Mouse (Mus musculus): Measurements from ENCODE around the gene Enox1. TPM values are rescaled to one million over a fixed set of nuclear protein-coding genes. Genes with fewer than 3 reads are reported as not detected.

Enox1 gene
- total and polyA plus RNA-seq, 3 experiments: 0.23 to 0.80 (median 0.78) TPM

GRCm38 (mm10) chr14:77297039-77297438 lies 140.5 kb downstream of the Enox1 start:
- Histone ChIP-seq H3K79me2 (replicated peaks; ENCODE audit: control insufficient read depth, insufficient read depth, low read length) (no peaks in the 10 kb centered on the region), H3K36me3 (ENCODE audit: control insufficient read depth, insufficient read depth, low read length) (no peaks in the 10 kb centered on the region), H3K4me3 (no peak overlapping the region), H3K4me1 (ENCODE audit: control insufficient read depth, insufficient read depth, low read length) (no peaks in the 10 kb centered on the region), H3K27me3 (ENCODE audit: control insufficient read depth, insufficient read depth, low read length) (no peaks in the 10 kb centered on the region), H3K9ac (ENCODE audit: low read depth, low read length) (no peak overlapping the region), H3K27ac (no peak overlapping the region)
- 64% methylated on average over 4 of the region's 4 CpGs for WGBS
- TF ChIP-seq POLR2A (IDR thresholded peaks at IDR 0.05; ENCODE audit: insufficient read depth, low read depth, low read length): no peak
- TF ChIP-seq CTCF (IDR thresholded peaks at IDR 0.05): 0 out of 2 replicates have a peak, but pooled peaks have one; percentile 7
- no peak for DNase-seq
- intact Hi-C loops (cut with DNase I): no loop called here

DNA sequence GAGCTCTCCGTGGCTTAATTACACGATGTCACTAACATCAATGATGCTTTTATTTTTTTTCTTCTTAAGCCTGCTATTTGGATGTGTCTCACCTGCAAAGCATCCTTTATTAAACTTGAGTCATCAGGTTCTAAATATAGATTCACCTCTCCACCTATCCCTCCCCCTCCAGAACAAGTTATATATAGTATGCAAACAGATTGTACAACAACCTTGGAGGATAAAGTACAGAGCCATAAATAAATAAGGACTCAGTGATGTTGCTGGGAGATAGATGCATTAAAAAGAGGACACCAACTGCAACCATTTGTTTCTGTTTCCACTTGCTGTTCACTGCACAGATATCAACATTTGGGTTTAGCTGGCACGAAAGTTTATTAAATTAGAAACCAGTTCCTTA lies 141.8 kb downstream of the Enox1 start:
- TF ChIP-seq CTCF (IDR thresholded peaks at IDR 0.05): no peak
- no peak for TF ChIP-seq POLR2A (IDR thresholded peaks at IDR 0.05; ENCODE audit: insufficient read depth, low read depth, low read length)
- TF ChIP-seq EP300 (IDR thresholded peaks at IDR 0.05; ENCODE audit: insufficient read depth, low read depth, low read length): no peak
- H3K79me2 ChIP-seq (replicated peaks; ENCODE audit: control insufficient read depth, insufficient read depth, low read length): no peaks in the 10 kb centered on the region
- no peak for DNase-seq
- H3K27ac ChIP-seq: no peak overlapping the region
- intact Hi-C loops (cut with DNase I): no loop called here
- 89% methylated on average over 3 of the region's 3 CpGs for WGBS
- H3K9ac ChIP-seq (ENCODE audit: low read depth, low read length): no peak overlapping the region
- no peaks in the 10 kb centered on the region for H3K4me1 ChIP-seq (ENCODE audit: control insufficient read depth, insufficient read depth, low read length)
- no peaks in the 10 kb centered on the region for H3K36me3 ChIP-seq (ENCODE audit: control insufficient read depth, insufficient read depth, low read length)
- no peaks in the 10 kb centered on the region for H3K27me3 ChIP-seq (ENCODE audit: control insufficient read depth, insufficient read depth, low read length)
- no peak overlapping the region for H3K4me3 ChIP-seq

- TF ChIP-seq POLR2A (IDR thresholded peaks at IDR 0.05; ENCODE audit: insufficient read depth, low read depth, low read length) (no peak), EP300 (IDR thresholded peaks at IDR 0.05; ENCODE audit: insufficient read depth, low read depth, low read length) (no peak), CTCF (IDR thresholded peaks at IDR 0.05) (no peak)
- Histone ChIP-seq H3K27me3 (ENCODE audit: control insufficient read depth, insufficient read depth, low read length) (no peaks in the 10 kb centered on the region), H3K79me2 (replicated peaks; ENCODE audit: control insufficient read depth, insufficient read depth, low read length) (no peaks in the 10 kb centered on the region), H3K9ac (ENCODE audit: low read depth, low read length) (no peak overlapping the region), H3K36me3 (ENCODE audit: control insufficient read depth, insufficient read depth, low read length) (no peaks in the 10 kb centered on the region), H3K4me1 (ENCODE audit: control insufficient read depth, insufficient read depth, low read length) (no peaks in the 10 kb centered on the region), H3K4me3 (no peak overlapping the region), H3K27ac (no peak overlapping the region)
- 63% methylated on average over 3 of the region's 3 CpGs for WGBS
- intact Hi-C loops (cut with DNase I): no loop called here
- no peak for DNase-seq
Observed at GRCm38 (mm10) chr14:77309571-77309970, 153.0 kb downstream of the Enox1 start.

GRCm38 (mm10) chr14:77311456-77311855 lies 154.9 kb downstream of the Enox1 start:
- 61% methylated on average over 6 of the region's 6 CpGs for WGBS
- H3K36me3 ChIP-seq (ENCODE audit: control insufficient read depth, insufficient read depth, low read length): no peaks in the 10 kb centered on the region
- no peak for DNase-seq
- H3K27ac ChIP-seq: no peak overlapping the region
- H3K4me3 ChIP-seq: no peak overlapping the region
- no peaks in the 10 kb centered on the region for H3K27me3 ChIP-seq (ENCODE audit: control insufficient read depth, insufficient read depth, low read length)
- TF ChIP-seq EP300 (IDR thresholded peaks at IDR 0.05; ENCODE audit: insufficient read depth, low read depth, low read length): no peak
- no peak for TF ChIP-seq POLR2A (IDR thresholded peaks at IDR 0.05; ENCODE audit: insufficient read depth, low read depth, low read length)
- H3K9ac ChIP-seq (ENCODE audit: low read depth, low read length): no peak overlapping the region
- intact Hi-C loops (cut with DNase I): no loop called here
- no peaks in the 10 kb centered on the region for H3K79me2 ChIP-seq (replicated peaks; ENCODE audit: control insufficient read depth, insufficient read depth, low read length)
- no peaks in the 10 kb centered on the region for H3K4me1 ChIP-seq (ENCODE audit: control insufficient read depth, insufficient read depth, low read length)

DNA sequence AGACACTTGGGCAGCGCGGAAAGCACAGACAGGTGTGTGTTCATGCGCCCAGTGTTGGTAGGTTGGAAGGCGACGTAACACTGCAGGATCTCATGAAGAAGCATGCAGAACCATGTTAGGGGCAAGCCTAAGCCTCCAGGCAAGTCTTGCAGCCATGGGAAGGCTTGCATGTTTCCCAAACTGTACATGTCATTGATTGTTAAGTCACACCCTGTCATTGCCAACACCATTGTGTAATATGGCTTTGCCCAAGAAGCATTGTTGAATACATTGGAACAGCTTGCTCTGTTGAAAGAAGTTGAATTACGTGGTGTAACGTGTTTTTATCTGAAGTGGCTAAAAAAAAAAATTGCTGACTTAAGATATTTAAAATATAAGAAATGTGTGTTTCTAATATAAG lies 162.8 kb downstream of the Enox1 start:
- intact Hi-C loops (cut with DNase I): no loop called here
- DNase-seq: no peak
- Histone ChIP-seq H3K36me3 (ENCODE audit: control insufficient read depth, insufficient read depth, low read length) (no peaks in the 10 kb centered on the region), H3K27ac (no peak overlapping the region), H3K27me3 (ENCODE audit: control insufficient read depth, insufficient read depth, low read length) (no peaks in the 10 kb centered on the region), H3K4me3 (no peak overlapping the region), H3K4me1 (ENCODE audit: control insufficient read depth, insufficient read depth, low read length) (no peaks in the 10 kb centered on the region; the same call in 1 of the 2 replicates), H3K9ac (ENCODE audit: low read depth, low read length) (no peak overlapping the region), H3K79me2 (replicated peaks; ENCODE audit: control insufficient read depth, insufficient read depth, low read length) (no peaks in the 10 kb centered on the region)
- WGBS: 83% methylated on average over 7 of the region's 7 CpGs
- TF ChIP-seq POLR2A (IDR thresholded peaks at IDR 0.05; ENCODE audit: insufficient read depth, low read depth, low read length) (no peak), EP300 (IDR thresholded peaks at IDR 0.05; ENCODE audit: insufficient read depth, low read depth, low read length) (no peak), CTCF (IDR thresholded peaks at IDR 0.05) (no peak)

GRCm38 (mm10) chr14:77324348-77324747 lies 167.8 kb downstream of the Enox1 start:
- no peak overlapping the region for H3K27ac ChIP-seq
- WGBS: 89% methylated on average over 2 of the region's 2 CpGs
- H3K27me3 ChIP-seq (ENCODE audit: control insufficient read depth, insufficient read depth, low read length): no peaks in the 10 kb centered on the region
- intact Hi-C loops (cut with DNase I): no loop called here
- no peaks in the 10 kb centered on the region; the same call in 1 of the 2 replicates for H3K4me1 ChIP-seq (ENCODE audit: control insufficient read depth, insufficient read depth, low read length)
- no peak overlapping the region for H3K9ac ChIP-seq (ENCODE audit: low read depth, low read length)
- H3K36me3 ChIP-seq (ENCODE audit: control insufficient read depth, insufficient read depth, low read length): no peaks in the 10 kb centered on the region
- no peak for DNase-seq
- no peaks in the 10 kb centered on the region for H3K79me2 ChIP-seq (replicated peaks; ENCODE audit: control insufficient read depth, insufficient read depth, low read length)
- no peak for TF ChIP-seq EP300 (IDR thresholded peaks at IDR 0.05; ENCODE audit: insufficient read depth, low read depth, low read length)
- TF ChIP-seq CTCF (IDR thresholded peaks at IDR 0.05): no peak
- TF ChIP-seq POLR2A (IDR thresholded peaks at IDR 0.05; ENCODE audit: insufficient read depth, low read depth, low read length): no peak
- H3K4me3 ChIP-seq: no peak overlapping the region
